Mouse (Mus musculus): ENCODE measurements around the gene Acbd6.

Gene Acbd6

DNA sequence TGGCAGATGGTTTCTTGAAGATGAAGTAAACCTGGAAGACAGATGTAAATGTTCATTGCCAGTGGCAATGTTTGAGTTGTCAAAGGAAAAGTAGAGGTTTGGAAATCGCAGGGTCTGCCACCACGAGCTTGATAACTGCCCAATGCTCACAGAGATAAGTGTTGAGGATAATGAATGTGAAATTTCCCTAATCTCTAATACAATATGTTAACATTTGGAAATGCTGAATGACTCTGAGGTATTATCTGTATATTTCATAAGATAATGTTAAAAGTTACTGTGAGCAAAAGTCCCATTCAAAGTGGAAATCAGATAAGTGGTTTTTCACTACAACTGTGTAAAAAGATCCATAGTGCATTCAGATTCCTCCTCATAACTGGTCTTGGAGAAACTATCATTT is 2.8 kb downstream of the Acbd6 start:
- no peak for DNase-seq (ENCODE audit: low read depth)

- no peak for DNase-seq (ENCODE audit: low read depth)
These were observed 4.3 kb downstream of the Acbd6 start for GRCm38 (mm10) chr1:155562206-155562605.

DNA sequence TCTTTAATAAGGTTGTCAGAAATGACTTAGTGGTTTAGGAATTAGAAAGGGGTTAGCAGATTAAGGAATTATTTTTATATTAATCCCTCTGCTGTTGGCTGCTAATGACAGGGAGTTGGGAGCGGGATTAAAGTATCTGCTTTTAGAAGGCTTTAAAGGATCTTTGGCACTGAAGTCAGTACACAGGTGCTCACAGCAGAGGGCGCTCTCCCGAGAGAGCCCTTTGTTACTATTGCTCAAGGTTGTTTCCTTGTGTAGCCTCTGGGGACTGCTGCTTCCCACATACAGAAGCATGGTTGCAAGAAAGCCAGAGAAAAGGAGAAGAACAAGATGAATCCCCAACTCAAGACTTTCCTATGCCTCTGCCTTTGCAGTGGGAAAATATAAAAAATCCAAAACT is 6.8 kb downstream of the Acbd6 start:
- DNase-seq (ENCODE audit: low read depth) = no peak

DNA sequence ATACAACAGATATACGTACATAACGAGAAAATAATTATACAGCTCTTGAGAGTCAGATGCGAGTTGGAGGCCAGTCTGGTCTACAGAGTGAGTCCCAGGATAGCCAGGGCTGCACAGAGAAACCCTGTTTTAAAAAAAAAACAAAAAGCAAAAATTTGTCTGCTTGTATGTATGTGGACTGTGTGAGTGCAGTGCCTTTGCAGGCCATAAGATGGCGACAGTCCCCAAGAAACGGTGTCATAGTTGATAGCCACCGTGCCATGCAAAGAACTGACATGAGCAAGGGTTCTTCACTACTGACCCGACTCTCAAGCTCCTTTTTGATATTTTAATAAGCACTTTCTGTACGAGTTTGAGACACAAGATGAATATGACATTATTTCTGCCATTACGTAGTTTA is 10.2 kb downstream of the Acbd6 start:
- DNase-seq (ENCODE audit: low read depth) = no peak

DNA sequence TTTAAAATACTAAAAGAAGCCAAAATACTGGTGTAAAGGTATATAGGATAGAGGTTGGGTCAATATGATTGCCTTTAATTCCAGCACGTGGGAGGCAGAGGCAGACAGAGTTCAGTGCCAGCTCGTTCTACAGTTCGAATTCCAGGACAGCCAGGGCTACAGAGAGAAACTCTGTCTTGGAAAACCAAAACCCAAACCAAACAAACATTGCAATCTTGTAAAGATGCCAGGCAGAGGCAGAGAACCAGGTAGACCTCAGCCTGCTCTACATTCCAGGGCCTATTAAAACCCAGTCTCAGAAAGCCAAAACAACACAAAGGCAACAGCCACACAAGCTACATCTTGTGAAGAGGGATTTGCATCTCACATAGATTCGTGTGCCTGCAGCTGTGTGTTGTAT is 11.4 kb downstream of the Acbd6 start:
- peak; percentile 21 for DNase-seq (ENCODE audit: low read depth)

- DNase-seq (ENCODE audit: low read depth) = peak; percentile 24
These were observed 17.2 kb downstream of the Acbd6 start for GRCm38 (mm10) chr1:155574966-155575673.

GRCm38 (mm10) chr1:155576432-155576831 is 18.5 kb downstream of the Acbd6 start:
- DNase-seq (ENCODE audit: low read depth) = peak; percentile 50

GRCm38 (mm10) chr1:155577316-155577715 is 19.4 kb downstream of the Acbd6 start:
- no peak for DNase-seq (ENCODE audit: low read depth)

GRCm38 (mm10) chr1:155587961-155588360 is 30.0 kb downstream of the Acbd6 start:
- no peak for DNase-seq (ENCODE audit: low read depth)

DNA sequence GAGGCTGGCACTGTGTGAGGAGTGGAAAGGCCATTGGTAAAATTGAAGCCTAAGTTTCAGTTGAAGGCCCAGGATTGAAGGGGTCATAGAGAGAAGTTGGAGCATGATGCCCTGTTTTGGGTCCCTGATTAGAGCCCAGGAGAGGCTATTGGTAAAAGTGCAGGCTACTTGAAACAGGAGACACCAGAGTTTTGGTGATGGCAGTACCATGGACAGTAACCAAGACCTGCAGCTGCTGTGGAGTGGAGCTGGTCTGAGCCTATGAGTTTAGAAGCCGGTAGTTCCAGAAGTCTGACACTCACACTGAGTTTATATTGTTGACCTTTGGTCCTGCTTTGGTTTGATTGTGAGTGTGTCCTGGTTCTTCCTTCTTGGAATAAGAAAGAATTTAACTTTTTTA is 36.2 kb downstream of the Acbd6 start:
- DNase-seq (ENCODE audit: low read depth) = no peak

DNA sequence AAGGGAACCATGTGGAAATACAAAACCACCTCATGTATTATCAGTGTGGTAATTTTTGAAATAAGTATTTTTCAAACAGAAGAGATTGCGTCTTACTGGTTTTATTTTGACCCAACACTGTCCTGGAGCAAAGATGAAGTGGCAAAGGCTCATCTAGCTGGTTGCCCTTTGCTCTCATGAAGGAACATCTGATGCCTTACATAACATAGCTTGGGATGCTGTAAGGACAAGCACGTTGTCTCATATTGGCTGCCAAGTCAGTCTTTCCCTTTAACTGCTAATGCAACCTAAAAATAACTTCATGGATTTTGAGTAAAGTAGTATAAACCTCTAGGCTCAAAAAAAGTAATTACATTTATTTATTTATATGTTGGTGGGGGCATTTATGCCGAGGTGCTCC is 38.7 kb downstream of the Acbd6 start:
- DNase-seq (ENCODE audit: low read depth) = no peak

DNA sequence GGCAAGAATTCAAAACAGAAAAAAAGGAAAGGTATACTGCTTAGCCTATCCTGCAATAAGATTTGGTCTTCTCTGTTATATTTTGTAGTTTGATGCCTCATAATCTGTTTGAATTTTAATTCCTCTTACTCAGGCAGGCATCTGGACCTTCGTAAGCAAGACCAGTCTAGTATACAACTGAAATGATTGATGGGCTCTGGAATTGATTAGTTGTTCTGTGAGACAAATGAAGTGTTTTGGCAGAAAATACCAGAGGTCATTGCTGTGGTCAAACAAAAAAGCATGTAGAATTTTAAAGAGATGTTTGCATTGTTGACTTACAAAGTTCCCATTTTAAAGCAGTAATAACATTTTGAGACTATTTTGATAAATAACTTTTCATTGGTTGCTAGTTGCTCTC is 46.8 kb downstream of the Acbd6 start:
- no peak for DNase-seq (ENCODE audit: low read depth)

- DNase-seq (ENCODE audit: low read depth) = no peak
These were observed 47.7 kb downstream of the Acbd6 start for GRCm38 (mm10) chr1:155605391-155606155.

- no peak for DNase-seq (ENCODE audit: low read depth)
These were observed 48.2 kb downstream of the Acbd6 start for GRCm38 (mm10) chr1:155606156-155606531.

DNA sequence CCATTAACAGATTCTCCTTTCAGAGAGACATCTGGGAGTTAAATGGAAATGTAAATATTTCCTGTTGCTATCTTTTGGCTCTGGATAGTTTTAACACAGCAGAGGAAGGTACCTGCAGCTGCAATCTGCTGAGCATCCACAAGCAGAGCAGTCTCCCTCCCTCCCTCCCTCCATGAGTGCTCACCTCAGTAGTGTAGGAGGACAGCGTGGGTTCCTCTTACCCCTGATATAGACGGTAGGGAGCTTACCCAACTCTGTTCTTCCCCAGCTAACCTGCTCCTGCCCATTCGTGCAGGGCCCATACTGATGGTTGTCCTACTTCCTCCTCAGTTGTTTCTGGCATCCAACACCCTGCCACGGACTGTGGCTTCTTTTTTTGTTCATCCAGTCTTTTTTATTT is 50.6 kb downstream of the Acbd6 start:
- DNase-seq (ENCODE audit: low read depth) = no peak

- DNase-seq (ENCODE audit: low read depth) = no peak
These were observed 56.5 kb downstream of the Acbd6 start for GRCm38 (mm10) chr1:155614426-155614825.

DNA sequence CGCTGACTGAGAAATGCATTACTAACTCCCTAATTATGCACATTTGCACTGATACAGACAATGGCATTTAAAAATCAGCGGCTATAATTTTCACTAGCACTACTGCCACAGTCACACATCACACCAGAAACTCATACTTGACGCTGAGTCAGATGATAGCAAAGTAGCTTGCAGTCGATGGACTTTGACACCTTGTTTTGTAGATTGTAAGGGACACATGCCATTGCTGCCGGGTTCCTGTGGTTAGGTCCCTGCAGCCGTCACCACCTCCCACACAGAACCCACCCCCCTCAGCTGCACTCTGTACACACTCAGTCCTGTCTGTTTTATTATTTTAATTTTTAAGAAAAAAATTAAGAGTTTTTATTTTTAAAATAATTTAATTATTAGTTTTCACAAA is 63.2 kb downstream of the Acbd6 start:
- DNase-seq (ENCODE audit: low read depth) = no peak

DNA sequence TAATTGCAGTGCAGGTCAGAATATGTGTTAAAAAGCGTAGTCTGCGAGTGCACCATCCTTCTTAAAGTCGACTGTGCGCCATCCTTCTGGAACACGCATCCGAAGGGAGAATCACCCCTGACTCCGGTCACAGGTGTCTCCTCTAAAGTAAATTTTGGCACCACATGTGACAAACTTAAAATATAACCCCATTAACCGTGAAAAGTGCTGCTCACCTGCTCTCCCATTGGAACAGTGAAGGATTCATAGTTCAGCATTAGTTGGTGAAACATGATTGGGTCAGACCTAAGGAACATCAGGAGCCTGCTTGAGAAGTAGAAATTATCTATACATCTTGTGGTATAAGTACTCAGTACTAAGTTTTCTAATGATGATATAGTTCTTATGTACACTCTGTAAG is 65.3 kb downstream of the Acbd6 start:
- DNase-seq (ENCODE audit: low read depth) = no peak

DNA sequence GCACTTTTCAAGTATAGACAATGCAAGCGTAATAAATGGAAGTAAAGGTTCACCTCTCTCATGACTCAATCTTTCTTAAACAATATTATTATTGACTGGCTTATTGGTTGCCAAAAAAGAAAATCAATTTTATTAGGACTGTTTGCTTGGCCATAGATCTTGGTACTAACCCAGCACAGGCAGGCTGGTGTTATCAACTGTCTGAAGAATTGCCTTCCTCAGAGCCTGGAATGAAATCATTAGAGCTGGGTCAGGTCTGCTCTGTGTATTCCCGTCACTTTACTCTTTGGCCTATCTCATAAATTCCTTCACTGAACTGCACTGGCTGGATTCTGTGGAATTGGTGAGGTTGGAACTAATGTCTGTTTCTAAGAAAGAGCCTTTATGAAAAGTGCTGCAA is 69.8 kb downstream of the Acbd6 start:
- no peak for DNase-seq (ENCODE audit: low read depth)

GRCm38 (mm10) chr1:155636648-155637047 is 78.7 kb downstream of the Acbd6 start:
- DNase-seq (ENCODE audit: low read depth) = no peak

GRCm38 (mm10) chr1:155645816-155646215 is 87.9 kb downstream of the Acbd6 start:
- DNase-seq (ENCODE audit: low read depth) = no peak

DNA sequence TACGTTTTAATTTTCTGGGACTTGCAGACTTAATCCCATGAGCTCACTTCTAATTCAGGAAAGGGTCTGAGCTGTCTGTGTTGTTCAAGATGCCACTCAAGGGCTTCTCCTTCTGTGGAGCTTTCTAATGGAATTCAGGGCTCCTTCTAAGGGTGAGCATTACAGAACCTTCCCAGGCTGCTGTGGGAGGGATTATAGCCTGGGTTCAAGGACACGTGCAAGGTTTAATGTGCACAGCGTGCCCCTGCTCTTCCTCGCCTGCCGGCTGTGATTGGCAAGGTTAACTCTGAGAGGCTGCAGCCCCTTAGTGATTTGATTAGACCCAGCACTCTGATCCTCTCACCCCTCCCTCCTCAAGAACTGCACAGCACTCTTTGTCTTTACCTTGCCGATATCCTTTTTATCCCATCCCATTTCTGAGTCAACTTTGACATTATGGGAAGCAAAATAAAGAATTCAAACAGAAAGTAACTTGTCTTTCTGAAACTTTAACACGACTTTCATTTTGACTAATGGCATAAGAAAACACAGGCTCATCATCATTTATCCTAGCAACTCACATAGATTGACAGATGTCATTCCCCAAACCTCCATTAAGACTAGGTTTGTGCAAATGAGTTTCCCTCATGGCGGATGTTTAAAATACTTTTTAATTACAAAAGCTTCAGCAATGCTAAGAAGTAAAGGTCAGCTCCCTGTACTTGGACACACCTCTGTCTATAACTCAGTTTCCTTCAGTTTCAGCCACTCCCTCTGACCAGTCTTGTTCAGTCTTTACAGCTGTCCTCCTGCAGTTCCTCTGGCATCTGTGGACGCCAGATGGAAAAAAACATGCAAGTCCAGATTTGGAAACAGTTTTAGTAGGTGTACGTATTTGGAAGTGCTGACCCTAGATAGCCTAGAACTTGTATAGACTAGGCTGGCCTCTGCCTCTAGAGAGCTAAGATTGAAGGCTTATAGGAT is 88.7 kb downstream of the Acbd6 start:
- DNase-seq (ENCODE audit: low read depth) = no peak
